ENCODE assay signal across 8 mouse cellular contexts in genomic region chr10:59114535-59115291, GRCm38 (mm10).
A peak's percentile ranks its signal among the peaks of the same experiment; 100 is the strongest.
DNase-seq lines count a peak whose midpoint lies in the region; ATAC-seq and TF ChIP-seq lines count a peak whose summit lies in the region.

No protein-coding gene starts in this region.

- 27% methylated on average over 15 of the region's 15 CpGs for WGBS in kidney, embryonic 15.5 days
- WGBS in limb, embryonic 15.5 days = 29% methylated on average over 15 of the region's 15 CpGs
- WGBS in intestine, embryonic 15.5 days = 54% methylated on average over 15 of the region's 15 CpGs

- H3K9ac ChIP-seq in kidney, embryonic 15.5 days = no peak overlapping the region
- H3K9ac ChIP-seq in limb, embryonic 15.5 days = no peak overlapping the region
- H3K9ac ChIP-seq in intestine, embryonic 15.5 days = no peak overlapping the region

- no peaks in the 10 kb centered on the region for H3K27me3 ChIP-seq in kidney, embryonic 15.5 days
- H3K27me3 ChIP-seq in limb, embryonic 15.5 days = no peaks in the 10 kb centered on the region
- H3K27me3 ChIP-seq in intestine, embryonic 15.5 days (replicated peaks) = no peaks in the 10 kb centered on the region

- H3K4me2 ChIP-seq in kidney, embryonic 15.5 days = no peak overlapping the region
- no peak overlapping the region for H3K4me2 ChIP-seq in limb, embryonic 15.5 days
- H3K4me2 ChIP-seq in intestine, embryonic 15.5 days (replicated peaks) = no peak overlapping the region

- intact Hi-C loops in gastrocnemius, adult 2 months (cut with DNase I) = no loop called here

- H3K36me3 ChIP-seq in kidney, embryonic 15.5 days = no peaks in the 10 kb centered on the region
- H3K36me3 ChIP-seq in limb, embryonic 15.5 days = peaks cover 3% of the 10 kb centered on the region; the same call in 1 of the 2 replicates
- no peaks in the 10 kb centered on the region for H3K36me3 ChIP-seq in intestine, embryonic 15.5 days

- ATAC-seq in kidney, embryonic 15.5 days (replicated peaks; ENCODE audit: low FRiP score) = peak; percentile 76
- ATAC-seq in limb, embryonic 15.5 days (ENCODE audit: insufficient number of reproducible peaks, low FRiP score, low TSS enrichment, low read depth) = 0 out of 2 replicates have a peak, but pooled peaks have one; percentile 32
- no peak for ATAC-seq in intestine, embryonic 15.5 days
- ATAC-seq in monocyte, adult 5-6 weeks (replicated peaks; ENCODE audit: insufficient number of reproducible peaks, low FRiP score, low TSS enrichment, poor library complexity, severe bottlenecking) = no peak

- H3K9me3 ChIP-seq in kidney, embryonic 15.5 days (replicated peaks) = no peaks in the 10 kb centered on the region
- H3K9me3 ChIP-seq in limb, embryonic 15.5 days = no peaks in the 10 kb centered on the region
- no peaks in the 10 kb centered on the region for H3K9me3 ChIP-seq in intestine, embryonic 15.5 days

- peak; percentile 50 for DNase-seq in gastrocnemius, adult 2 months
- DNase-seq in gastrocnemius, postnatal 10 days = no peak
- peak; percentile 84 to 87 for DNase-seq in frontal cortex, adult 2 months (ENCODE audit: extremely low spot score in 1 of 2, low spot score in 1 of 2)
- no peak for DNase-seq in T-cell, adult 2 months (ENCODE audit: low spot score)

- no peak for TF ChIP-seq CTCF in gastrocnemius, adult 2 months (IDR thresholded peaks at IDR 0.05)

- H3K27ac ChIP-seq in gastrocnemius, adult 2 months = peak overlapping the region; percentile 64
- no peak overlapping the region for H3K27ac ChIP-seq in kidney, embryonic 15.5 days
- no peak overlapping the region for H3K27ac ChIP-seq in limb, embryonic 15.5 days
- no peak overlapping the region for H3K27ac ChIP-seq in intestine, embryonic 15.5 days

- H3K4me1 ChIP-seq in kidney, embryonic 15.5 days = 0 out of 2 replicates have a peak, but pooled peaks cover 5% of the 10 kb centered on the region
- no peaks in the 10 kb centered on the region; the same call in 1 of the 2 replicates for H3K4me1 ChIP-seq in limb, embryonic 15.5 days
- H3K4me1 ChIP-seq in intestine, embryonic 15.5 days (replicated peaks) = no peaks in the 10 kb centered on the region

- H3K4me3 ChIP-seq in gastrocnemius, adult 2 months = peak overlapping the region; percentile 56
- no peak overlapping the region for H3K4me3 ChIP-seq in kidney, embryonic 15.5 days (replicated peaks)
- H3K4me3 ChIP-seq in limb, embryonic 15.5 days = no peak overlapping the region
- H3K4me3 ChIP-seq in intestine, embryonic 15.5 days (replicated peaks) = no peak overlapping the region

Comparison
In these comparisons a context has a peak if more than half of its experiments do, and no peak if none do; other contexts are left out.
1. DNase-seq: peak in gastrocnemius, adult 2 months (single experiment) and frontal cortex, adult 2 months (2 of 2); none in gastrocnemius, postnatal 10 days (single experiment) and T-cell, adult 2 months (single experiment).
2. ATAC-seq: peak in kidney, embryonic 15.5 days (single experiment) and limb, embryonic 15.5 days (single experiment); none in intestine, embryonic 15.5 days (single experiment) and monocyte, adult 5-6 weeks (single experiment).